ENCODE assay signal across 10 mouse cellular contexts in the genomic region with DNA sequence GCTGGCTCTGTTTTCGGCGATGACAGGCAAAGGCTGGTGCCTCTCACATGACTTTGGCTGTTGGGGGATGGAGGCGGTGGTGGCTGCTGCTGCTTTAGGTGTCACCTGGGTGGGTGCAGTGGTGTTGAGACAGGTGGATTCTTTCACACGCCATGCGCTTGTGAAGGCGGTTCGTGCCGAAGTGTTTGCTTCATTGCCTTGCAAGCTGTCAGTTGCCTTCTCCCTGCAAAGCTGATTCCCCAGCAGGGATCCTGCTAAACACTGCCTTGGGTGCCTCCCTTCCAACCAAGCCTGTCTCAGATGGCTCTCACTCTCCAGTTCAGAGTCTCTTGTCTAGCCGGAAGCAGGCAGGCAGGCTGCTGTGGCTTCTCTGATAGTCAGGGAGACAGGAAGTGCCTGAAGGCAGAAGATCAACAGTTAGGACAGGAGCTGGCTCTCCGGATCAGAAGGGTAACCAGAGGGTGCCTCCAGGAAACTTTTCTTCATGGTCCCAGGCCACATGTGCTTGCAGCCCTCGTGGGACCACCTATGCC. TPM values are rescaled to one million over a fixed set of nuclear protein-coding genes. Genes with fewer than 3 reads are reported as not detected.
DNase-seq lines count a peak whose midpoint lies in the region; ATAC-seq and TF ChIP-seq lines count a peak whose summit lies in the region.
"Had no signal": no experiment of that assay in that cellular context is flagged by ENCODE, and none has a peak within 500 bp of the region (broad histone marks: within the 10 kb centered on the region; RNA-seq: fewer than 3 reads in every experiment).

No protein-coding gene starts in this region.

- WGBS in midbrain, embryonic 16.5 days, result 75% methylated on average over 11 of the region's 11 CpGs
- WGBS in forebrain, embryonic 15.5 days, result 73% methylated on average over 11 of the region's 11 CpGs
- WGBS in hindbrain, embryonic 14.5 days, result 73% methylated on average over 11 of the region's 11 CpGs

- H3K27ac ChIP-seq in midbrain, embryonic 16.5 days (ENCODE audit: low read length), result no peak overlapping the region
- no peak overlapping the region for H3K27ac ChIP-seq in forebrain, embryonic 15.5 days (replicated peaks)
- H3K27ac ChIP-seq in hindbrain, embryonic 14.5 days, result no peak overlapping the region
- H3K27ac ChIP-seq: neural tube, embryonic 12.5 days had no signal

- H3K4me3 ChIP-seq in G1E (ENCODE audit: low read depth, low read length), result no peak overlapping the region
- no peak overlapping the region for H3K4me3 ChIP-seq in midbrain, embryonic 16.5 days (ENCODE audit: low read depth, low read length)
- H3K4me3 ChIP-seq in forebrain, embryonic 15.5 days, result no peak overlapping the region
- H3K4me3 ChIP-seq in hindbrain, embryonic 14.5 days (replicated peaks; ENCODE audit: low read length), result no peak overlapping the region
- H3K4me3 ChIP-seq: neural tube, embryonic 12.5 days had no signal

- no peak overlapping the region for H3K4me2 ChIP-seq in midbrain, embryonic 16.5 days (ENCODE audit: low read length)
- no peak overlapping the region for H3K4me2 ChIP-seq in forebrain, embryonic 15.5 days (replicated peaks)
- H3K4me2 ChIP-seq in hindbrain, embryonic 14.5 days (replicated peaks), result no peak overlapping the region
- H3K4me2 ChIP-seq: neural tube, embryonic 12.5 days had no signal

- peaks cover 6% of the 10 kb centered on the region; the same call in 1 of the 2 replicates for H3K27me3 ChIP-seq in G1E (ENCODE audit: insufficient read depth, low read length)
- no peaks in the 10 kb centered on the region for H3K27me3 ChIP-seq in midbrain, embryonic 16.5 days (ENCODE audit: control insufficient read depth, insufficient read depth, low read depth, low read length)
- H3K27me3 ChIP-seq in forebrain, embryonic 15.5 days, result no peaks in the 10 kb centered on the region
- no peaks in the 10 kb centered on the region for H3K27me3 ChIP-seq in hindbrain, embryonic 14.5 days (ENCODE audit: control insufficient read depth, insufficient read depth, low read length)
- H3K27me3 ChIP-seq: neural tube, embryonic 12.5 days had no signal

- H3K4me1 ChIP-seq in G1E (ENCODE audit: insufficient read depth, low read depth, low read length), result no peaks in the 10 kb centered on the region
- no peaks in the 10 kb centered on the region; the same call in 1 of the 2 replicates for H3K4me1 ChIP-seq in midbrain, embryonic 16.5 days (ENCODE audit: control insufficient read depth, insufficient read depth, low read length)
- peaks cover 13% of the 10 kb centered on the region for H3K4me1 ChIP-seq in forebrain, embryonic 15.5 days
- H3K4me1 ChIP-seq in hindbrain, embryonic 14.5 days (replicated peaks; ENCODE audit: control insufficient read depth, insufficient read depth, low read length), result no peaks in the 10 kb centered on the region

- no peaks in the 10 kb centered on the region for H3K9me3 ChIP-seq in G1E (replicated peaks)
- H3K9me3 ChIP-seq in midbrain, embryonic 16.5 days (replicated peaks; ENCODE audit: control insufficient read depth, low read length, poor library complexity, severe bottlenecking), result no peaks in the 10 kb centered on the region
- H3K9me3 ChIP-seq in forebrain, embryonic 15.5 days, result no peaks in the 10 kb centered on the region
- H3K9me3 ChIP-seq in hindbrain, embryonic 14.5 days (ENCODE audit: control insufficient read depth, low read length), result no peaks in the 10 kb centered on the region
- H3K9me3 ChIP-seq: neural tube, embryonic 12.5 days had no signal

- H3K9ac ChIP-seq in midbrain, embryonic 16.5 days (ENCODE audit: low read depth, low read length), result no peak overlapping the region
- H3K9ac ChIP-seq in forebrain, embryonic 15.5 days (replicated peaks), result no peak overlapping the region
- no peak overlapping the region for H3K9ac ChIP-seq in hindbrain, embryonic 14.5 days
- H3K9ac ChIP-seq: neural tube, embryonic 12.5 days had no signal

- DNase-seq in 416B (ENCODE audit: low read depth), result peak; percentile 91
- no peak for DNase-seq in G1E (ENCODE audit: low spot score)
- DNase-seq in induced T-regulatory cell, adult 2 months (ENCODE audit: low read depth), result peak; percentile 69
- DNase-seq in lung, postnatal 36 days, result peak; percentile 43
- DNase-seq in urinary bladder, adult 2 months (ENCODE audit: low spot score), result no peak
- DNase-seq in hindbrain, embryonic 14.5 days (ENCODE audit: low spot score), result no peak
- DNase-seq: kidney, adult 2 months had no signal

- no peak for TF ChIP-seq CTCF in G1E (IDR thresholded peaks at IDR 0.05; ENCODE audit: low read depth, low read length)

- peak; percentile 65 for ATAC-seq in G1E (ENCODE audit: extremely low read depth, insufficient number of reproducible peaks, low FRiP score, poor library complexity, severe bottlenecking)
- ATAC-seq in midbrain, embryonic 16.5 days, result no peak
- no peak for ATAC-seq in forebrain, embryonic 15.5 days (replicated peaks)
- ATAC-seq in hindbrain, embryonic 14.5 days (ENCODE audit: low FRiP score), result no peak

- no peaks in the 10 kb centered on the region for H3K36me3 ChIP-seq in G1E (replicated peaks)
- H3K36me3 ChIP-seq in midbrain, embryonic 16.5 days (ENCODE audit: control insufficient read depth, insufficient read depth, low read length), result no peaks in the 10 kb centered on the region
- no peaks in the 10 kb centered on the region for H3K36me3 ChIP-seq in forebrain, embryonic 15.5 days
- no peaks in the 10 kb centered on the region for H3K36me3 ChIP-seq in hindbrain, embryonic 14.5 days (replicated peaks; ENCODE audit: control insufficient read depth, insufficient read depth)
- H3K36me3 ChIP-seq: neural tube, embryonic 12.5 days had no signal

RNA-seq across cellular contexts. Expression of gene Ccnq, which starts 20.3 kb away (rescaled TPM):
- 26.0 and 29.9 TPM in 2 replicates for total RNA-seq in G1E (2014; fragmentation: Nextera tagmentation)
- total RNA-seq in G1E (2017), result 36.1 and 41.1 TPM in 2 replicates
- polyA plus RNA-seq in G1E (2012), result 50.8 and 51.4 TPM in 2 replicates
- 35.4 and 41.7 TPM in 2 replicates for polyA plus RNA-seq in urinary bladder, adult 2 months (2012; rRNA removed)
- 25.2 and 27.8 TPM in 2 replicates for polyA plus RNA-seq in midbrain, embryonic 16.5 days (2015; fragmentation: Nextera tagmentation; extraction: Ambion mirVana)
- 36.4 and 40.4 TPM in 2 replicates for polyA plus RNA-seq in forebrain, embryonic 15.5 days (2015; fragmentation: Nextera tagmentation; extraction: Ambion mirVana)
- polyA plus RNA-seq in hindbrain, embryonic 14.5 days (2014; fragmentation: Nextera tagmentation; extraction: Ambion mirVana), result 31.8 and 32.0 TPM in 2 replicates

RNA-seq across cellular contexts. Expression of gene Lyrm9, which starts 54.6 kb away (rescaled TPM):
- total RNA-seq in G1E (2014; fragmentation: Nextera tagmentation), result 15.2 and 24.9 TPM in 2 replicates
- 52.1 and 86.5 TPM in 2 replicates for total RNA-seq in G1E (2017)
- 211 and 274 TPM in 2 replicates for polyA plus RNA-seq in G1E (2012)
- 13.9 and 21.3 TPM in 2 replicates for polyA plus RNA-seq in urinary bladder, adult 2 months (2012; rRNA removed)
- 40.6 and 47.9 TPM in 2 replicates for polyA plus RNA-seq in midbrain, embryonic 16.5 days (2015; fragmentation: Nextera tagmentation; extraction: Ambion mirVana)
- 29.7 and 32.7 TPM in 2 replicates for polyA plus RNA-seq in forebrain, embryonic 15.5 days (2015; fragmentation: Nextera tagmentation; extraction: Ambion mirVana)
- polyA plus RNA-seq in hindbrain, embryonic 14.5 days (2014; fragmentation: Nextera tagmentation; extraction: Ambion mirVana), result 32.3 and 35.7 TPM in 2 replicates

Comparison
In these comparisons a context has a peak if more than half of its experiments do, and no peak if none do; other contexts are left out.
1. DNase-seq: peak in 416B (single experiment), induced T-regulatory cell, adult 2 months (single experiment) and lung, postnatal 36 days (single experiment); none in G1E (single experiment), urinary bladder, adult 2 months (single experiment) and hindbrain, embryonic 14.5 days (single experiment).